Comparison of ENCODE assay signal across 8 mouse cellular contexts in genomic region chr11:101664825-101665635, GRCm38 (mm10). TPM values are rescaled to one million over a fixed set of nuclear protein-coding genes. Genes with fewer than 3 reads are reported as not detected.
DNase-seq lines count a peak whose midpoint lies in the region; ATAC-seq and TF ChIP-seq lines count a peak whose summit lies in the region.

Arl4d (plus strand) TSS chr11:101665541.

- peaks cover 31% of the 10 kb centered on the region for H3K4me1 ChIP-seq in forebrain, embryonic 16.5 days (replicated peaks; ENCODE audit: control insufficient read depth, insufficient read depth, low read length)
- H3K4me1 ChIP-seq in lung, embryonic 14.5 days (ENCODE audit: insufficient read depth), result peaks cover 5% of the 10 kb centered on the region; the same call in 1 of the 2 replicates
- H3K4me1 ChIP-seq in olfactory bulb, adult 2 months (ENCODE audit: control insufficient read depth, insufficient read depth, low read length), result peaks cover 24% of the 10 kb centered on the region
- H3K4me1 ChIP-seq in thymus, adult 2 months (replicated peaks; ENCODE audit: control insufficient read depth, insufficient read depth, low read length), result peaks cover 8% of the 10 kb centered on the region

- DNase-seq in ES-CJ7 (ENCODE audit: low read depth, low spot score), result peak; percentile 89
- DNase-seq in cerebellum, adult 11-12 months, result peak; percentile 94
- peak; percentile 97 to 98 for DNase-seq in heart, postnatal 36 days
- DNase-seq in layer of hippocampus, adult 2 months (ENCODE audit: low spot score in 2 of 2), result peak; percentile 95
- peak; percentile 98 for DNase-seq in lung, embryonic 14.5 days
- peak; percentile 96 for DNase-seq in thymus, adult 2 months

- H3K27me3 ChIP-seq in forebrain, embryonic 16.5 days (replicated peaks; ENCODE audit: control insufficient read depth, insufficient read depth, low read length), result no peaks in the 10 kb centered on the region
- H3K27me3 ChIP-seq in lung, embryonic 14.5 days (ENCODE audit: insufficient read depth, low read length), result no peaks in the 10 kb centered on the region
- H3K27me3 ChIP-seq in thymus, adult 2 months (ENCODE audit: control insufficient read depth, insufficient read depth, low read length), result no peaks in the 10 kb centered on the region

- peak; percentile 97 for ATAC-seq in forebrain, embryonic 16.5 days
- peak; percentile 92 for ATAC-seq in lung, embryonic 14.5 days (ENCODE audit: insufficient read depth)

- no peaks in the 10 kb centered on the region for H3K9me3 ChIP-seq in forebrain, embryonic 16.5 days (ENCODE audit: control insufficient read depth, low read length)
- no peaks in the 10 kb centered on the region for H3K9me3 ChIP-seq in lung, embryonic 14.5 days (ENCODE audit: low read depth, low read length)

- H3K36me3 ChIP-seq in forebrain, embryonic 16.5 days (ENCODE audit: control insufficient read depth, insufficient read depth), result no peaks in the 10 kb centered on the region
- H3K36me3 ChIP-seq in lung, embryonic 14.5 days (ENCODE audit: insufficient read depth), result no peaks in the 10 kb centered on the region
- H3K36me3 ChIP-seq in thymus, adult 2 months (ENCODE audit: control insufficient read depth, insufficient read depth, low read length), result no peaks in the 10 kb centered on the region

- WGBS in forebrain, embryonic 16.5 days, result 6% methylated on average over 34 of the region's 34 CpGs
- WGBS in lung, embryonic 14.5 days, result 7% methylated on average over 34 of the region's 34 CpGs
- 4% methylated on average over 34 of the region's 34 CpGs for WGBS in olfactory bulb, adult 2 months
- 7% methylated on average over 34 of the region's 34 CpGs for WGBS in thymus, adult 2 months

- TF ChIP-seq POLR2A in olfactory bulb, adult 2 months (IDR thresholded peaks at IDR 0.05; ENCODE audit: insufficient read depth, low read depth, low read length), result peak; percentile 100
- TF ChIP-seq POLR2A in thymus, adult 2 months (IDR thresholded peaks at IDR 0.05; ENCODE audit: control insufficient read depth, extremely low read depth, insufficient read depth, low read length, poor library complexity), result peak; percentile 97

- H3K9ac ChIP-seq in forebrain, embryonic 16.5 days (replicated peaks; ENCODE audit: low read depth, low read length), result peak within 1 kb of the TSS; percentile 77
- peak within 1 kb of the TSS; percentile 62 for H3K9ac ChIP-seq in lung, embryonic 14.5 days

- H3K4me3 ChIP-seq in forebrain, embryonic 16.5 days (replicated peaks; ENCODE audit: low read length), result peak within 1 kb of the TSS; percentile 84
- H3K4me3 ChIP-seq in layer of hippocampus, adult 2 months, result peak within 1 kb of the TSS; percentile 84
- peak within 1 kb of the TSS; percentile 59 for H3K4me3 ChIP-seq in lung, embryonic 14.5 days (ENCODE audit: low read depth, low read length)
- peak within 1 kb of the TSS; percentile 73 for H3K4me3 ChIP-seq in olfactory bulb, adult 2 months (ENCODE audit: insufficient read depth, low read depth, low read length)
- H3K4me3 ChIP-seq in thymus, adult 2 months (ENCODE audit: control insufficient read depth, insufficient read depth, low read length), result peak within 1 kb of the TSS; percentile 49

- H3K4me2 ChIP-seq in forebrain, embryonic 16.5 days (ENCODE audit: low read length), result peak within 1 kb of the TSS; percentile 82
- H3K4me2 ChIP-seq in lung, embryonic 14.5 days, result peak within 1 kb of the TSS; percentile 95

- intact Hi-C loops in heart, postnatal 36 days (cut with DNase I), result no loop called here

- peak within 1 kb of the TSS; percentile 94 for H3K27ac ChIP-seq in forebrain, embryonic 16.5 days (ENCODE audit: low read length)
- peak within 1 kb of the TSS; percentile 86 for H3K27ac ChIP-seq in layer of hippocampus, adult 2 months
- peak within 1 kb of the TSS; percentile 47 for H3K27ac ChIP-seq in lung, embryonic 14.5 days (ENCODE audit: low read depth)
- H3K27ac ChIP-seq in olfactory bulb, adult 2 months (ENCODE audit: insufficient read depth, low read depth, low read length), result peak within 1 kb of the TSS; percentile 75
- H3K27ac ChIP-seq in thymus, adult 2 months (ENCODE audit: control insufficient read depth, insufficient read depth, low read length), result no peak within 1 kb of the TSS

- TF ChIP-seq CTCF in layer of hippocampus, adult 2 months (conservative IDR thresholded peaks at IDR 0.05), result peak; percentile 38
- peak; percentile 36 for TF ChIP-seq CTCF in lung, embryonic 14.5 days (IDR thresholded peaks at IDR 0.05; ENCODE audit: low read depth)
- TF ChIP-seq CTCF in olfactory bulb, adult 2 months (IDR thresholded peaks at IDR 0.05; ENCODE audit: insufficient read depth, low read depth, low read length), result no peak
- TF ChIP-seq CTCF in thymus, adult 2 months (IDR thresholded peaks at IDR 0.05; ENCODE audit: borderline replicate concordance, control insufficient read depth, extremely low read depth, insufficient read depth, low read length, poor library complexity), result no peak

RNA-seq across cellular contexts. Expression of gene Arl4d, which starts in this region (rescaled TPM):
- 36.5 and 42.2 TPM in 2 replicates for polyA plus RNA-seq in forebrain, embryonic 16.5 days (2015; fragmentation: Nextera tagmentation; extraction: Ambion mirVana)
- total RNA-seq in heart, postnatal 36 days (2021), result 10 to 100 TPM; 23.4 to 23.5 TPM
- 10 to 100 TPM; 10.6 to 16.0 TPM for total RNA-seq in layer of hippocampus, adult 2 months (2021)
- polyA plus RNA-seq in lung, embryonic 14.5 days (2014; fragmentation: Nextera tagmentation; extraction: Ambion mirVana), result 2.1 and 2.8 TPM in 2 replicates
- polyA plus RNA-seq in olfactory bulb, adult 2 months (2012; ENCODE audit: insufficient read depth, insufficient read length, low replicate concordance, missing spikeins), result not detected in 2 replicates
- polyA plus RNA-seq in thymus, adult 2 months (2012; rRNA removed), result 4.1 and 5.0 TPM in 2 replicates

Comparison
In these comparisons a context has a peak if more than half of its experiments do, and no peak if none do; other contexts are left out.
1. CTCF ChIP-seq: peak in layer of hippocampus, adult 2 months (single experiment) and lung, embryonic 14.5 days (single experiment); none in olfactory bulb, adult 2 months (single experiment) and thymus, adult 2 months (single experiment).
2. Peak in every context shown above with its lines, with median percentiles within 50 percentile points of each other: DNase-seq and H3K4me3 ChIP-seq.